Mouse (Mus musculus) ES-E14 (cell line): ENCODE results near the gene Nppc. TPM values are rescaled to one million over a fixed set of nuclear protein-coding genes. Genes with fewer than 3 reads are reported as not detected.
A peak's percentile ranks its signal among the peaks of the same experiment; 100 is the strongest.

ENCODE experiments used
- DNase-seq: peaks from one replicate; pipeline ENCODE4 v3.0.0-alpha.2; 2013; ENCODE audit warnings: low read depth, low spot score
- H3K27ac ChIP-seq: 2 replicates; pipeline ENCODE4 v1.5.1; 2012; ENCODE audit warnings: low read depth, mild to moderate bottlenecking, low read length, moderate library complexity, mixed read lengths; ENCODE audit not compliant: poor library complexity, insufficient read depth, severe bottlenecking
- H3K36me3 ChIP-seq: 2 replicates; pipeline ENCODE4 v1.6.1; 2012; ENCODE audit warnings: mild to moderate bottlenecking, low read length, moderate library complexity, mixed read lengths; ENCODE audit not compliant: control insufficient read depth, poor library complexity, insufficient read depth, severe bottlenecking
- H3K4me1 ChIP-seq, 2 experiments: fragments of 150-350 bp in 1 of 2; sonication (generic) in 1 of 2; 2 replicates each; pipeline ENCODE4 v1.6.1; 2012; ENCODE audit warnings: low read length in 2 of 2, mild to moderate bottlenecking in 1 of 2, mixed read lengths in 1 of 2; ENCODE audit not compliant: control insufficient read depth in 2 of 2, insufficient read depth in 2 of 2, poor library complexity in 1 of 2
- H3K4me3 ChIP-seq, 2 experiments: fragments of 150-350 bp in 1 of 2; sonication (generic) in 1 of 2; 2 replicates each; pipeline ENCODE4 v1.5.1; 2012; ENCODE audit warnings: low read length in 2 of 2, low read depth in 1 of 2, mild to moderate bottlenecking in 1 of 2, mixed read lengths in 1 of 2; ENCODE audit not compliant: insufficient read depth in 1 of 2, poor library complexity in 1 of 2, severe bottlenecking in 1 of 2
- H3K9ac ChIP-seq: 2 replicates; pipeline ENCODE4 v1.6.1; 2012; ENCODE audit warnings: low read depth, mild to moderate bottlenecking, low read length, mixed read lengths; ENCODE audit not compliant: poor library complexity, insufficient read depth, severe bottlenecking
- H3K9me3 ChIP-seq: fragments of 150-350 bp; sonication (generic); 2 replicates; pipeline ENCODE4 v1.6.1; 2012; ENCODE audit warnings: low read depth, mild to moderate bottlenecking, low read length; ENCODE audit not compliant: control insufficient read depth, insufficient read depth
- CHD2 ChIP-seq: IDR thresholded peaks from 2 replicates; pipeline ENCODE4 v1.6.1; 2014; ENCODE audit warnings: mild to moderate bottlenecking, low read depth, low read length, inconsistent platforms
- HCFC1 ChIP-seq: IDR thresholded peaks from 2 replicates; pipeline ENCODE4 v1.6.1; 2012; ENCODE audit warnings: low read length, inconsistent platforms, borderline replicate concordance; ENCODE audit not compliant: insufficient read depth
- MAFK ChIP-seq: IDR thresholded peaks from 2 replicates; pipeline ENCODE4 v1.6.1; 2014; ENCODE audit warnings: mild to moderate bottlenecking, low read depth, low read length, inconsistent platforms; ENCODE audit not compliant: insufficient read depth
- ZC3H11A ChIP-seq: IDR thresholded peaks from 2 replicates; pipeline ENCODE4 v1.6.1; 2012; ENCODE audit warnings: low read depth, mild to moderate bottlenecking, inconsistent platforms, low read length, borderline replicate concordance
- ZNF384 ChIP-seq: IDR thresholded peaks from 2 replicates; pipeline ENCODE4 v1.6.1; 2012; ENCODE audit warnings: low read depth, low read length, inconsistent platforms
- in situ Hi-C, 2 experiments: fragments of 600-800 bp; cut with MboI; formaldehyde crosslinking; loops; one replicate each; pipeline ENCODE4 v1.15.1; 2025; ENCODE audit warnings: low sequenced_read_pairs in 2 of 2, inconsistent platforms in 1 of 2; ENCODE audit not compliant: unreplicated experiment in 2 of 2
- total RNA-seq: library from RNA; depleted of rRNA; stranded (reverse); fragments of 300-350 nt; gene quantifications from 2 replicates; pipeline ENCODE4 v1.2.3, GENCODE M21; 2012

Nppc gene
- total RNA-seq, 1 experiment = 0.45 TPM

GRCm38 (mm10) chr1:86674385-86674784 lies 4.0 kb upstream of the Nppc start:
- H3K36me3 ChIP-seq = no peaks in the 10 kb centered on the region
- TF ChIP-seq MAFK (no peak), CHD2 (no peak), ZC3H11A (no peak)
- no peak overlapping the region for H3K27ac ChIP-seq
- in situ Hi-C loops = no loop called here
- DNase-seq = no peak
- H3K4me1 ChIP-seq = no peaks in the 10 kb centered on the region; a peak in 1 of 4 replicates
- H3K9me3 ChIP-seq = no peaks in the 10 kb centered on the region
- H3K4me3 ChIP-seq = no peak overlapping the region
- H3K9ac ChIP-seq = no peak overlapping the region

- H3K9me3 ChIP-seq = no peaks in the 10 kb centered on the region
- H3K9ac ChIP-seq = peak overlapping the region; percentile 40
- peak overlapping the region; percentile 68 to 91 for H3K4me3 ChIP-seq
- no peak overlapping the region for H3K27ac ChIP-seq
- H3K36me3 ChIP-seq = no peaks in the 10 kb centered on the region
- in situ Hi-C loops = no loop called here
- DNase-seq = no peak
- no peaks in the 10 kb centered on the region; a peak in 1 of 4 replicates for H3K4me1 ChIP-seq
- TF ChIP-seq ZNF384 (no peak), ZC3H11A (peak; percentile 50; the same call in 1 of the 2 replicates), HCFC1 (no peak), CHD2 (no peak), MAFK (no peak)
Measured at GRCm38 (mm10) chr1:86669552-86670273, 658 bp downstream of the Nppc start.

- no peak for DNase-seq
- Histone ChIP-seq H3K36me3 (no peaks in the 10 kb centered on the region), H3K9ac (no peak overlapping the region), H3K4me1 (no peaks in the 10 kb centered on the region), H3K27ac (no peak overlapping the region), H3K9me3 (no peaks in the 10 kb centered on the region), H3K4me3 (no peak overlapping the region)
- TF ChIP-seq CHD2 (no peak), MAFK (no peak)
- in situ Hi-C loops = no loop called here
Measured at GRCm38 (mm10) chr1:86665091-86665490, 5.3 kb downstream of the Nppc start.

GRCm38 (mm10) chr1:86657071-86657470 lies 13.3 kb downstream of the Nppc start:
- peaks cover 3 to 6% of the 10 kb centered on the region in 2 experiments; a peak in 3 of 4 replicates for H3K4me1 ChIP-seq
- no peak for TF ChIP-seq ZC3H11A
- TF ChIP-seq CHD2 = no peak
- TF ChIP-seq MAFK = no peak
- TF ChIP-seq ZNF384 = no peak
- no peak for TF ChIP-seq HCFC1
- in situ Hi-C loops = no loop called here
- H3K4me3 ChIP-seq = no peak overlapping the region
- no peaks in the 10 kb centered on the region for H3K36me3 ChIP-seq
- DNase-seq = no peak
- no peaks in the 10 kb centered on the region for H3K9me3 ChIP-seq
- H3K27ac ChIP-seq = no peak overlapping the region
- no peak overlapping the region for H3K9ac ChIP-seq

- H3K36me3 ChIP-seq = no peaks in the 10 kb centered on the region
- no peaks in the 10 kb centered on the region for H3K9me3 ChIP-seq
- H3K4me1 ChIP-seq = peaks cover 6 to 7% of the 10 kb centered on the region in 2 experiments; a peak in 3 of 4 replicates
- TF ChIP-seq CHD2 = no peak
- no peak for TF ChIP-seq ZNF384
- no peak for TF ChIP-seq MAFK
- TF ChIP-seq HCFC1 = no peak
- no peak for TF ChIP-seq ZC3H11A
- no peak overlapping the region for H3K27ac ChIP-seq
- no peak overlapping the region for H3K9ac ChIP-seq
- in situ Hi-C loops = no loop called here
- DNase-seq = no peak
- no peak overlapping the region for H3K4me3 ChIP-seq
Measured at GRCm38 (mm10) chr1:86652675-86653074, 17.7 kb downstream of the Nppc start.
